Mouse (Mus musculus) limb, embryonic 11.5 days (tissue): ENCODE measurements around the gene Slc12a3. TPM values are rescaled to one million over a fixed set of nuclear protein-coding genes. Genes with fewer than 3 reads are reported as not detected.
A peak's percentile ranks its signal among the peaks of the same experiment; 100 is the strongest.

Experiments
- ATAC-seq: fragments of 200-750 bp; cut with Nextera tagmentation; 2 replicates; pipeline ENCODE4 v1.8.0; 2017; ENCODE audit warnings: low read depth; ENCODE audit not compliant: insufficient number of reproducible peaks, low FRiP score, low TSS enrichment
- DNase-seq: peaks from one replicate; pipeline ENCODE4 v3.0.0-alpha.2; 2015; ENCODE audit warnings: low spot score
- H3K27ac ChIP-seq: fragments of 300-500 bp; sonication (generic); replicated peaks from 2 replicates; pipeline ENCODE4 v1.5.1; 2014; ENCODE audit warnings: low read depth, mild to moderate bottlenecking, low read length
- H3K27me3 ChIP-seq: fragments of 300-500 bp; sonication (generic); 2 replicates; pipeline ENCODE4 v1.6.1; 2014; ENCODE audit warnings: mild to moderate bottlenecking, low read length, mixed read lengths; ENCODE audit not compliant: control insufficient read depth, insufficient read depth
- H3K36me3 ChIP-seq: fragments of 300-500 bp; sonication (generic); 2 replicates; pipeline ENCODE4 v1.6.1; 2014; ENCODE audit warnings: mild to moderate bottlenecking, low read length, moderate library complexity, mixed read lengths; ENCODE audit not compliant: control insufficient read depth, insufficient read depth
- H3K4me1 ChIP-seq: fragments of 300-500 bp; sonication (generic); 2 replicates; pipeline ENCODE4 v1.6.1; 2014; ENCODE audit warnings: low read length, mixed read lengths; ENCODE audit not compliant: control insufficient read depth, insufficient read depth
- H3K4me2 ChIP-seq: fragments of 300-500 bp; sonication (generic); 2 replicates; pipeline ENCODE4 v1.6.1; 2014; ENCODE audit warnings: low read depth, mild to moderate bottlenecking, moderate library complexity; ENCODE audit not compliant: severe bottlenecking
- H3K4me3 ChIP-seq: fragments of 300-500 bp; sonication (generic); 2 replicates; pipeline ENCODE4 v1.5.1; 2014; ENCODE audit warnings: low read depth, low read length
- H3K9ac ChIP-seq: fragments of 300-500 bp; sonication (generic); 2 replicates; pipeline ENCODE4 v1.6.1; 2014; ENCODE audit warnings: mild to moderate bottlenecking, low read length
- H3K9me3 ChIP-seq: fragments of 300-500 bp; sonication (generic); 2 replicates; pipeline ENCODE4 v1.6.1; 2016; ENCODE audit warnings: low read length; ENCODE audit not compliant: control insufficient read depth
- WGBS: fragments of 180-500 bp; shearing (Covaris S2); extraction: QIAGEN DNeasy Blood & Tissue Kit; methylation state at CpG from one replicate; pipeline ENCODE4 v1.1.7; 2014; 5-methylcytosine and 5-hydroxymethylcytosine counted together
- microRNA counts: library from miRNA; unstranded; fragments of <30 nt; microRNA quantifications from one replicate; lab custom pipeline; 2016
- microRNA-seq: library from miRNA; unstranded; fragments of <30 nt; microRNA quantifications from one replicate; pipeline ENCODE4, GENCODE M21; 2016
- polyA plus RNA-seq: library from polyadenylated mRNA; unstranded; fragments of >200 nt; fragmentation: Nextera tagmentation; extraction: Ambion mirVana; gene quantifications from 2 replicates; pipeline ENCODE4 v1.2.1, GENCODE M21; 2014

Slc12a3 gene
- polyA plus RNA-seq, 1 experiment from 2014 or later, result not detected

GRCm38 (mm10) chr8:94408443-94409080 is 79.6 kb downstream of the Slc12a3 start:
- no peaks in the 10 kb centered on the region for H3K27me3 ChIP-seq
- H3K27ac ChIP-seq, result no peak overlapping the region
- no peaks in the 10 kb centered on the region for H3K4me1 ChIP-seq
- DNase-seq, result no peak
- no peaks in the 10 kb centered on the region for H3K36me3 ChIP-seq
- ATAC-seq, result no peak
- WGBS, result 72% methylated on average over 8 of the region's 8 CpGs
- H3K9me3 ChIP-seq, result no peaks in the 10 kb centered on the region
- H3K4me3 ChIP-seq, result no peak overlapping the region
- no peak overlapping the region for H3K9ac ChIP-seq
- no peak overlapping the region for H3K4me2 ChIP-seq

DNA sequence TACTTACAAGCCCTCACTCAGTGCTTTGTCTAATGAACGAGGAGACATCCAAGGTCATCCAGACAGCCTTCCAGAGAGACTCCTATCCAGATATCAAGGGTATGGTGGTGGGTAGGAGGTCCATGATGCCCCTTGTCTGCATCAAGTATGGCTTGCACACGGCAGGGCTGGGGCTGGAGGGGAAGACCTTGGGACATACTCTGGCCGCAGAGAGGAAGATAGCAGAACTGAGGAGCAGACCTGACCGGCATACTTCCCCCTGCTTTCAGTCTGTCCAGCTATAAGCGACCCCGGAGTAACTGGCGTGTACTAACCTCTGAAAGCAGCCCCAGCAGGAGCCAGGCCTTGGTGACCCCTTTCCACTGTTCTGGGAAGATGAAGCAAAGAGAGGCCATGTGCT is 80.5 kb downstream of the Slc12a3 start:
- 90% methylated on average over 7 of the region's 7 CpGs for WGBS
- no peaks in the 10 kb centered on the region for H3K27me3 ChIP-seq
- no peak overlapping the region for H3K9ac ChIP-seq
- H3K4me3 ChIP-seq, result no peak overlapping the region
- ATAC-seq (no peak), DNase-seq (no peak)
- H3K4me1 ChIP-seq, result no peaks in the 10 kb centered on the region
- no peak overlapping the region for H3K4me2 ChIP-seq
- H3K27ac ChIP-seq, result no peak overlapping the region
- H3K9me3 ChIP-seq, result no peaks in the 10 kb centered on the region
- H3K36me3 ChIP-seq, result no peaks in the 10 kb centered on the region

DNA sequence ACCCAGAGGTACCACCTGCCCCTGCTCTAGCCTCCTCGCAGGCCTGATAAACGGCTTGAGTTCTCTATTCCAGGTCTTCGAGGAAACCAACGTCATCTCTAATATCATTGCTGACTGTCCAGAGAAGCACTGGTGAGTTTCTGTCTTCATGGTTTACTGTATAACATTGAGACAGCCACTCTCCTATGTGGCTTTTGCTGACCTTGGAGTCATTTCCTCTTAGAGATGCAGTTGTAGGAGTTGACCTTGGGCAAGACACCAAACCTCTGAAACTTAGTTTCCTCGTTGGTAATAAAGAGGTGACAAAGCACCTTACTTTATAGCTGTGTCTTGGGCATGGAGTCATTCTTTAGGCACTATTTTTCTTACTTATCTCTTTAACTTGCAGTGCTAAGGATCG is 83.5 kb downstream of the Slc12a3 start:
- H3K4me2 ChIP-seq, result no peak overlapping the region
- H3K4me3 ChIP-seq, result no peak overlapping the region
- ATAC-seq (no peak), DNase-seq (no peak)
- H3K9me3 ChIP-seq, result no peaks in the 10 kb centered on the region
- no peak overlapping the region for H3K9ac ChIP-seq
- no peak overlapping the region for H3K27ac ChIP-seq
- no peaks in the 10 kb centered on the region for H3K36me3 ChIP-seq
- no peaks in the 10 kb centered on the region for H3K4me1 ChIP-seq
- WGBS, result 86% methylated on average over 6 of the region's 6 CpGs
- no peaks in the 10 kb centered on the region for H3K27me3 ChIP-seq

DNA sequence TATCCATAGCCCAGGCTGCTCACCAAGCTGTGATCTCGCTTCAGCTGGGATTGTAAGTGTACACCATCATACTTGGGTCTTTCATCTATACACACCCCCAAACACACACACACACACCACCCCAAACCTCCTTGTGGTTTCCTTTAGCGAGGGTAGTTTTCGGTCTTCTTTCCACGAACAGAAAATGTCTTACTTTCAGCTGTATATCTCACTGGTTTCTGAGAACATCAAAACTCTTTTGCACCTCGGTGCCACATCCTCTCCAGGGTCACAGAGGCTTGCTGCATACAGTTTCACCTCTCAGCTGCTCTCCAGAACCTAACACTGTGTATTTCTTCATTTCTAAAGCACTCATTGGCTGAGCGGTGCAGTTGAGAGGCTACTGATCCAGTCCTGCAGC is 84.5 kb downstream of the Slc12a3 start:
- no peaks in the 10 kb centered on the region for H3K9me3 ChIP-seq
- no peak overlapping the region for H3K4me2 ChIP-seq
- H3K9ac ChIP-seq, result no peak overlapping the region
- no peak overlapping the region for H3K27ac ChIP-seq
- ATAC-seq (no peak), DNase-seq (no peak)
- no peak overlapping the region for H3K4me3 ChIP-seq
- H3K36me3 ChIP-seq, result no peaks in the 10 kb centered on the region
- WGBS, result 85% methylated on average over 6 of the region's 6 CpGs
- no peaks in the 10 kb centered on the region for H3K27me3 ChIP-seq
- H3K4me1 ChIP-seq, result no peaks in the 10 kb centered on the region

DNA sequence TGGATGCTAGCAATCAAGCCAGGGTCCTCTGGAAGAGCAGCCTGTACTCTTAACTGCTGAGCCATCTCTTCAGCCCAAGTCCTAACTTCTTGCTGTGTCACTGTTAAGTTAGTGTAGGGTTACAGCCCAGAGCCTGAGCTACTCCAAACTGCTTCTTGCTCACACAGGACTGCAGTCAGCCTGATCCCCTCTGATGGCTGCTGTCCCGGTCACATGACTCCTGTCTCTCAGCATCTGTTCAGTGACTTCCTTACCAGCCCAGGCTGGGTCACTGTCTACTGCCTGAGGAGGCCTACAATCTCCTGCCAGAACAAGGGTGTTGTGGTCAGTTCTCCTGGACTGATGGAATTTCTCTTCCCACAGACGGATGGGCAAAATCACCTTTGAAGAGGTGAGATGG is 86.2 kb downstream of the Slc12a3 start:
- 63% methylated on average over 2 of the region's 2 CpGs for WGBS
- Histone ChIP-seq H3K9me3 (no peaks in the 10 kb centered on the region), H3K27ac (no peak overlapping the region), H3K4me2 (no peak overlapping the region), H3K4me1 (no peaks in the 10 kb centered on the region), H3K27me3 (no peaks in the 10 kb centered on the region), H3K4me3 (no peak overlapping the region), H3K9ac (no peak overlapping the region), H3K36me3 (no peaks in the 10 kb centered on the region)
- ATAC-seq (no peak), DNase-seq (no peak)

MicroRNAs encoded within 50 kb of the gene (microRNA counts, 519-probe panel; counts per million panel counts)
- 3,906 counts per million, percentile 56 among the panel's probes with 10 or more counts for microRNA mmu-miR-138 (lab: Ali Mortazavi, UCI)

Small RNA genes lying within 50 kb of the gene (microRNA-seq; reads per million reads assigned to microRNA genes)
- gene Mir138-2, result 69.9 reads per million, percentile 44 among the genes with 10 or more reads in this experiment

Other genes starting within 250 kb of the Slc12a3 start
- gene Bbs2, start 230.3 kb upstream of the Slc12a3 start, polyA plus RNA-seq, result 16.2 and 17.2 TPM in 2 replicates
- gene Mt4, start 192.0 kb upstream of the Slc12a3 start, polyA plus RNA-seq, result not detected in 2 replicates
- gene Mt3, start 176.6 kb upstream of the Slc12a3 start, polyA plus RNA-seq, result 0.61 TPM in 1 of 2 replicates, not detected in the other
- gene Mt2, start 156.5 kb upstream of the Slc12a3 start, polyA plus RNA-seq, result 21.7 and 23.2 TPM in 2 replicates
- 81.4 and 82.2 TPM in 2 replicates for gene Mt1, start 150.1 kb upstream of the Slc12a3 start, polyA plus RNA-seq
- 128 and 135 TPM in 2 replicates for gene Nup93, start 114.6 kb upstream of the Slc12a3 start, polyA plus RNA-seq
- 61.9 and 62.4 TPM in 2 replicates for gene Herpud1, start 57.2 kb downstream of the Slc12a3 start, polyA plus RNA-seq
- gene Nlrc5, start 105.2 kb downstream of the Slc12a3 start, polyA plus RNA-seq, result 0.24 TPM in 1 of 2 replicates, not detected in the other
- gene Cpne2, start 203.8 kb downstream of the Slc12a3 start, polyA plus RNA-seq, result 6.3 and 8.5 TPM in 2 replicates